Comparison of ENCODE assay signal across 9 mouse cellular contexts in genomic region chr10:62332514-62332913, GRCm38 (mm10). TPM values are rescaled to one million over a fixed set of nuclear protein-coding genes. Genes with fewer than 3 reads are reported as not detected.
DNase-seq lines count a peak whose midpoint lies in the region; ATAC-seq lines count a peak whose summit lies in the region.
"Had no signal": no experiment of that assay in that cellular context is flagged by ENCODE, and none has a peak within 500 bp of the region (broad histone marks: within the 10 kb centered on the region; RNA-seq: fewer than 3 reads in every experiment).

No protein-coding gene starts in this region.

- peak; percentile 67 for DNase-seq in R1 (ENCODE audit: low read depth, low spot score)
- no peak for DNase-seq in intestine, embryonic 14.5 days (ENCODE audit: low spot score)
- DNase-seq in ovary, postnatal 14 days (ENCODE audit: low spot score): peak; percentile 36
- no peak for DNase-seq in natural killer cell, adult 2 months (ENCODE audit: low spot score in 2 of 2)

- H3K27ac ChIP-seq in forebrain, embryonic 12.5 days: 0 out of 2 replicates have a peak overlapping the region, but pooled peaks have one; percentile 31
- no peak overlapping the region for H3K27ac ChIP-seq in forebrain, embryonic 13.5 days
- H3K27ac ChIP-seq in embryonic facial prominence, embryonic 15.5 days (replicated peaks): no peak overlapping the region
- H3K27ac ChIP-seq in intestine, embryonic 14.5 days (ENCODE audit: low read depth): peak overlapping the region; percentile 66; the same call in 1 of the 2 replicates
- H3K27ac ChIP-seq in limb, embryonic 13.5 days: no peak overlapping the region; the same call in 1 of the 2 replicates

- ATAC-seq in forebrain, embryonic 12.5 days (ENCODE audit: low FRiP score): no peak
- no peak for ATAC-seq in forebrain, embryonic 13.5 days
- ATAC-seq in embryonic facial prominence, embryonic 15.5 days (ENCODE audit: insufficient number of reproducible peaks, low FRiP score, low TSS enrichment, low read depth): no peak
- peak; percentile 28; the same call in 1 of the 2 replicates for ATAC-seq in intestine, embryonic 14.5 days (replicated peaks; ENCODE audit: low FRiP score, low TSS enrichment, low read depth)
- ATAC-seq in limb, embryonic 13.5 days (ENCODE audit: low FRiP score, low read depth): no peak

- no peak overlapping the region for H3K4me3 ChIP-seq in forebrain, embryonic 12.5 days (replicated peaks)
- no peak overlapping the region for H3K4me3 ChIP-seq in forebrain, embryonic 13.5 days
- H3K4me3 ChIP-seq in embryonic facial prominence, embryonic 15.5 days (replicated peaks): no peak overlapping the region; the same call in 1 of the 2 replicates
- no peak overlapping the region for H3K4me3 ChIP-seq in intestine, embryonic 14.5 days (ENCODE audit: low read depth, low read length)
- peak overlapping the region; percentile 10; the same call in 1 of the 2 replicates for H3K4me3 ChIP-seq in limb, embryonic 13.5 days

- no peaks in the 10 kb centered on the region for H3K9me3 ChIP-seq in forebrain, embryonic 12.5 days
- no peaks in the 10 kb centered on the region for H3K9me3 ChIP-seq in forebrain, embryonic 13.5 days (replicated peaks)
- H3K9me3 ChIP-seq in embryonic facial prominence, embryonic 15.5 days (replicated peaks): no peaks in the 10 kb centered on the region
- no peaks in the 10 kb centered on the region for H3K9me3 ChIP-seq in intestine, embryonic 14.5 days (ENCODE audit: control insufficient read depth, low read length)
- H3K9me3 ChIP-seq in limb, embryonic 13.5 days: no peaks in the 10 kb centered on the region

- H3K9ac ChIP-seq in forebrain, embryonic 12.5 days: no peak overlapping the region; the same call in 1 of the 2 replicates
- H3K9ac ChIP-seq in forebrain, embryonic 13.5 days: no peak overlapping the region
- H3K9ac ChIP-seq in embryonic facial prominence, embryonic 15.5 days: no peak overlapping the region
- H3K9ac ChIP-seq in intestine, embryonic 14.5 days (ENCODE audit: low read length): no peak overlapping the region
- H3K9ac ChIP-seq in limb, embryonic 13.5 days: peak overlapping the region; percentile 1; the same call in 1 of the 2 replicates

- 74% methylated on average over 7 of the region's 7 CpGs for WGBS in forebrain, embryonic 12.5 days
- 66% methylated on average over 7 of the region's 7 CpGs for WGBS in forebrain, embryonic 13.5 days
- whole genome bisulfite sequencing in embryonic facial prominence, embryonic 15.5 days: 29% methylated on average over 7 of the region's 7 CpGs
- WGBS in intestine, embryonic 14.5 days: 31% methylated on average over 7 of the region's 7 CpGs
- 49% methylated on average over 7 of the region's 7 CpGs for WGBS in limb, embryonic 13.5 days

- no peak overlapping the region for H3K4me2 ChIP-seq in forebrain, embryonic 12.5 days
- no peak overlapping the region for H3K4me2 ChIP-seq in forebrain, embryonic 13.5 days
- H3K4me2 ChIP-seq in embryonic facial prominence, embryonic 15.5 days (replicated peaks): peak overlapping the region; percentile 11
- H3K4me2 ChIP-seq in intestine, embryonic 14.5 days (ENCODE audit: low read length): peak overlapping the region; percentile 30
- peak overlapping the region; percentile 25; the same call in 1 of the 2 replicates for H3K4me2 ChIP-seq in limb, embryonic 13.5 days (replicated peaks)

- peaks cover 21% of the 10 kb centered on the region for H3K4me1 ChIP-seq in forebrain, embryonic 12.5 days
- peaks cover 18% of the 10 kb centered on the region; the same call in 1 of the 2 replicates for H3K4me1 ChIP-seq in forebrain, embryonic 13.5 days
- peaks cover 40% of the 10 kb centered on the region for H3K4me1 ChIP-seq in embryonic facial prominence, embryonic 15.5 days
- H3K4me1 ChIP-seq in intestine, embryonic 14.5 days (replicated peaks; ENCODE audit: control insufficient read depth, insufficient read depth, low read length): no peaks in the 10 kb centered on the region; the same call in 1 of the 2 replicates
- H3K4me1 ChIP-seq in limb, embryonic 13.5 days: peaks cover 38% of the 10 kb centered on the region

- H3K36me3 ChIP-seq in forebrain, embryonic 12.5 days (replicated peaks): no peaks in the 10 kb centered on the region
- H3K36me3 ChIP-seq in forebrain, embryonic 13.5 days (ENCODE audit: poor library complexity, severe bottlenecking): no peaks in the 10 kb centered on the region
- H3K36me3 ChIP-seq in embryonic facial prominence, embryonic 15.5 days: no peaks in the 10 kb centered on the region
- H3K36me3 ChIP-seq in intestine, embryonic 14.5 days (ENCODE audit: control insufficient read depth, insufficient read depth, low read length): no peaks in the 10 kb centered on the region
- H3K36me3 ChIP-seq in limb, embryonic 13.5 days: no peaks in the 10 kb centered on the region

- H3K27me3 ChIP-seq in forebrain, embryonic 12.5 days: no peaks in the 10 kb centered on the region
- H3K27me3 ChIP-seq in forebrain, embryonic 13.5 days: no peaks in the 10 kb centered on the region
- no peaks in the 10 kb centered on the region for H3K27me3 ChIP-seq in embryonic facial prominence, embryonic 15.5 days
- no peaks in the 10 kb centered on the region for H3K27me3 ChIP-seq in intestine, embryonic 14.5 days (replicated peaks; ENCODE audit: control insufficient read depth, insufficient read depth, low read length)
- no peaks in the 10 kb centered on the region for H3K27me3 ChIP-seq in limb, embryonic 13.5 days
- H3K27me3 ChIP-seq: CH12.LX had no signal

RNA-seq across cellular contexts. Expression of gene Hk1, which starts 47.2 kb away (rescaled TPM):
- 38.5 and 43.3 TPM in 2 replicates for polyA plus RNA-seq in forebrain, embryonic 12.5 days (2016; fragmentation: Nextera tagmentation; extraction: Ambion mirVana)
- 39.5 and 46.8 TPM in 2 replicates for polyA plus RNA-seq in forebrain, embryonic 13.5 days (2015; fragmentation: Nextera tagmentation; extraction: Ambion mirVana)
- 39.4 and 40.9 TPM in 2 replicates for polyA plus RNA-seq in embryonic facial prominence, embryonic 15.5 days (2015; fragmentation: Nextera tagmentation; extraction: Ambion mirVana)
- polyA plus RNA-seq in intestine, embryonic 14.5 days (2014; fragmentation: Nextera tagmentation; extraction: Ambion mirVana): 20.3 and 24.1 TPM in 2 replicates
- polyA plus RNA-seq in limb, embryonic 13.5 days (2015; fragmentation: Nextera tagmentation; extraction: Ambion mirVana): 40.1 and 44.7 TPM in 2 replicates

Comparison
In these comparisons a context has a peak if more than half of its experiments do, and no peak if none do; other contexts are left out.
1. H3K27ac ChIP-seq: peak in forebrain, embryonic 12.5 days (single experiment) and intestine, embryonic 14.5 days (single experiment); none in forebrain, embryonic 13.5 days (single experiment), embryonic facial prominence, embryonic 15.5 days (single experiment) and limb, embryonic 13.5 days (single experiment).
2. H3K4me2 ChIP-seq: peak in embryonic facial prominence, embryonic 15.5 days (single experiment), intestine, embryonic 14.5 days (single experiment) and limb, embryonic 13.5 days (single experiment); none in forebrain, embryonic 12.5 days (single experiment) and forebrain, embryonic 13.5 days (single experiment).
3. DNase-seq: peak in R1 (single experiment) and ovary, postnatal 14 days (single experiment); none in intestine, embryonic 14.5 days (single experiment) and natural killer cell, adult 2 months (0 of 2).